Mouse (Mus musculus): Measurements from ENCODE around the gene Rad51b. TPM values are rescaled to one million over a fixed set of nuclear protein-coding genes. Genes with fewer than 3 reads are reported as not detected.
A peak's percentile ranks its signal among the peaks of the same experiment; 100 is the strongest.

The Rad51b gene
- polyA plus RNA-seq, 1 experiment from 2014 or later, result 7.7 TPM

GRCm38 (mm10) chr12:79676251-79676650, 379.2 kb downstream of the Rad51b start:
- Histone ChIP-seq H3K4me2 (no peak overlapping the region), H3K36me3 (replicated peaks) (no peaks in the 10 kb centered on the region), H3K9me3 (no peaks in the 10 kb centered on the region), H3K27me3 (no peaks in the 10 kb centered on the region), H3K9ac (no peak overlapping the region), H3K27ac (no peak overlapping the region), H3K4me1 (peaks cover 16% of the 10 kb centered on the region), H3K4me3 (replicated peaks) (no peak overlapping the region)
- 92% methylated on average over 6 of the region's 6 CpGs for WGBS
- ATAC-seq (ENCODE audit: low FRiP score), result no peak

DNA sequence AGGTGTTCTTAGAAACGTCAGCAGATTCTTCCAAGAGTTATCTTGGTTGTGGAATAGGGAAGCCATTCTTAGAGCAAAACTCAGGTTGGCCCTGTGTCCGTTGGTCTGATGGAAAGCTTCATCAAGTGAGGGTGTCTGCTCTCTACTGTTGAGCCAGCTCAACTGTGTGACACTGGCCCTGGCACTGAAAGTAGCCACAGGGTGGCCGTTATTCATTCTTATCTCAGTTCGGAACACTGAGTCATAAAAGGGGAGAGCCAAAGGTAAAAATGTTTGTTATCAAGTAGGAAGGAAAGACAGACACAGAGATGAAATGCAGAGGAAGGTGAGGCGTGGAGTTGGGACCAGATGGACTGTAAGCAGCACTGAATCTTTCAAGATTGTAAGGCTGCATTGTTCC, 379.8 kb downstream of the Rad51b start:
- no peaks in the 10 kb centered on the region for H3K9me3 ChIP-seq
- H3K9ac ChIP-seq, result no peak overlapping the region
- no peaks in the 10 kb centered on the region for H3K36me3 ChIP-seq (replicated peaks)
- no peak for ATAC-seq (ENCODE audit: low FRiP score)
- peaks cover 19% of the 10 kb centered on the region for H3K4me1 ChIP-seq
- WGBS, result 84% methylated on average over 5 of the region's 5 CpGs
- no peak overlapping the region for H3K4me3 ChIP-seq (replicated peaks)
- H3K27me3 ChIP-seq, result no peaks in the 10 kb centered on the region
- no peak overlapping the region for H3K27ac ChIP-seq
- H3K4me2 ChIP-seq, result no peak overlapping the region

- Histone ChIP-seq H3K4me1 (peaks cover 19% of the 10 kb centered on the region), H3K27ac (peak overlapping the region; percentile 70; the same call in 1 of the 2 replicates), H3K9ac (no peak overlapping the region), H3K4me3 (replicated peaks) (no peak overlapping the region), H3K9me3 (no peaks in the 10 kb centered on the region), H3K4me2 (no peak overlapping the region), H3K36me3 (replicated peaks) (no peaks in the 10 kb centered on the region), H3K27me3 (no peaks in the 10 kb centered on the region)
- ATAC-seq (ENCODE audit: low FRiP score), result no peak
- WGBS, result 73% methylated on average over 11 of the region's 11 CpGs
Observed at GRCm38 (mm10) chr12:79679251-79679901, 382.3 kb downstream of the Rad51b start.

GRCm38 (mm10) chr12:79679941-79680697, 383.0 kb downstream of the Rad51b start:
- H3K36me3 ChIP-seq (replicated peaks), result no peaks in the 10 kb centered on the region
- H3K4me2 ChIP-seq, result no peak overlapping the region
- H3K9me3 ChIP-seq, result no peaks in the 10 kb centered on the region
- WGBS, result 67% methylated on average over 9 of the region's 9 CpGs
- H3K4me3 ChIP-seq (replicated peaks), result no peak overlapping the region
- H3K27me3 ChIP-seq, result no peaks in the 10 kb centered on the region
- peak overlapping the region; percentile 70 for H3K27ac ChIP-seq
- peaks cover 19% of the 10 kb centered on the region for H3K4me1 ChIP-seq
- ATAC-seq (ENCODE audit: low FRiP score), result no peak
- no peak overlapping the region for H3K9ac ChIP-seq

GRCm38 (mm10) chr12:79680698-79681072, 383.6 kb downstream of the Rad51b start:
- Histone ChIP-seq H3K9ac (no peak overlapping the region), H3K36me3 (replicated peaks) (no peaks in the 10 kb centered on the region), H3K4me1 (peaks cover 19% of the 10 kb centered on the region), H3K27ac (peak overlapping the region; percentile 70), H3K4me2 (no peak overlapping the region), H3K27me3 (no peaks in the 10 kb centered on the region), H3K4me3 (replicated peaks) (no peak overlapping the region), H3K9me3 (no peaks in the 10 kb centered on the region)
- no peak for ATAC-seq (ENCODE audit: low FRiP score)
- WGBS, result 45% methylated on average over 3 of the region's 3 CpGs

DNA sequence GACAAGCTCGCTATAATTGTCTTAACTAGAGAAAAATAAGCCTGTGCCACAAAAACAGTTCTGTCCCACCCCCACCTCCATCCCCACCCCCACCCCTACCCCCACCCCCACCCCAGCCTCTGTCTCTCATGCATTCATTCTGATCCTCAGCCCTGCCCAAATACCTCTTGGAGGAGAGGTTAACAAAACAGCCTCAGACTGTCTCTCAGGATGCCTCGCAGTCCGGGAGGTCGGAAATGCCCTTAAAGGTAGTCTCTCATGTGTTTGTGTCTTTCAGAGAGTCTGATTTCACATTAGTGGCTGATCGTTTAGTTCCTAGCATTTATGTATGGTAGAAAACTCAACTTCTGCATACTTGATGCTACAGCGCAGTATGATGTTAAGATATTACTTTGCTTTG, 384.5 kb downstream of the Rad51b start:
- Histone ChIP-seq H3K36me3 (replicated peaks) (no peaks in the 10 kb centered on the region), H3K27ac (no peak overlapping the region), H3K4me1 (peaks cover 20% of the 10 kb centered on the region), H3K4me3 (replicated peaks) (no peak overlapping the region), H3K9me3 (no peaks in the 10 kb centered on the region), H3K27me3 (no peaks in the 10 kb centered on the region), H3K9ac (no peak overlapping the region), H3K4me2 (no peak overlapping the region)
- no peak for ATAC-seq (ENCODE audit: low FRiP score)
- 82% methylated on average over 6 of the region's 6 CpGs for WGBS

DNA sequence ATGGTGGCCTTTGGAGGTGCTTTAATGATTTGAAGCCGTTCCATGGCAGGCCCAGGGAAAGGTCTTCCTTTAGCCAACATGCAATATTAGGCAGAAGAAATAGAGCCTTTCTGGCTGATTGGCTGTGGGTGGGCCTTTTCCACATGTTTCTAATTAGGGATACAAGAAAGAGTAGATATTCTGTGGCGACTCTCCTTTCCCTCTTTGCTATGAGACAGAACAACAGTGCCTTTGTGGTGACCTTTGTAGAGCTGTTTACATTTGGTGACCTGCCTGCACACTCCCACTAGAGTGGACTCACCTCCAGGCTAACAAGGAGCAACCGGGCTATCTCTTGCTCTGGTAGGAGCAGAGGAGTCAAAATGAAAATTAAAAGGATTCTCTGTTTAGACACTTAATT, 386.3 kb downstream of the Rad51b start:
- WGBS, result 59% methylated on average over 3 of the region's 3 CpGs

GRCm38 (mm10) chr12:79683759-79684158, 386.7 kb downstream of the Rad51b start:
- Histone ChIP-seq H3K4me1 (peaks cover 32% of the 10 kb centered on the region), H3K9me3 (no peaks in the 10 kb centered on the region), H3K36me3 (replicated peaks) (no peaks in the 10 kb centered on the region), H3K9ac (no peak overlapping the region), H3K4me2 (no peak overlapping the region), H3K27ac (no peak overlapping the region), H3K4me3 (replicated peaks) (no peak overlapping the region), H3K27me3 (no peaks in the 10 kb centered on the region)
- 78% methylated on average over 4 of the region's 4 CpGs for WGBS
- no peak for ATAC-seq (ENCODE audit: low FRiP score)

More for the DNA sequence above, 386.3 kb downstream of the Rad51b start:
- no peak for ATAC-seq (ENCODE audit: low FRiP score)
- Histone ChIP-seq H3K27me3 (no peaks in the 10 kb centered on the region), H3K4me1 (peaks cover 32% of the 10 kb centered on the region), H3K27ac (no peak overlapping the region), H3K4me3 (replicated peaks) (no peak overlapping the region), H3K36me3 (replicated peaks) (no peaks in the 10 kb centered on the region), H3K4me2 (no peak overlapping the region), H3K9ac (no peak overlapping the region), H3K9me3 (no peaks in the 10 kb centered on the region)

DNA sequence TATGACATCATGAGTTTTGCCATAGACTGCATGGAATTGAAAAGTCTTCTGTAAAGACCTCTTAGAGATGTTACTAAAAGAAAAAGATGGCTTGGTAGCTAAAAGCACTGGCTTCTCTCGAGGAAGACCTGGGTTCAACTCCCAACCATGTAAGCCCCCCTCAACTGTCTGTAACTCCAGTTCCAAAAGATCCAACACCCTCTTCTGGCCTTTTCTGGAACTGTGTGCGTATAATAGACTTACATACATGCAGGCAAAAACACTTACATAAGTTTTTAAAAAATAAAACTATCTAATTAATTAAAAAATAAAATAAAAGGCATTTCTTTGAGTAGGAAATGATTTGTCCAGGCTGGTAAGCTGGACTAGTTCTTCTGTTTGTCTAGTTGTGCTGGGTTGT, 387.3 kb downstream of the Rad51b start:
- Histone ChIP-seq H3K4me2 (no peak overlapping the region), H3K4me1 (peaks cover 32% of the 10 kb centered on the region), H3K27ac (no peak overlapping the region), H3K27me3 (no peaks in the 10 kb centered on the region), H3K9me3 (no peaks in the 10 kb centered on the region), H3K9ac (no peak overlapping the region), H3K36me3 (replicated peaks) (no peaks in the 10 kb centered on the region), H3K4me3 (replicated peaks) (no peak overlapping the region)
- no peak for ATAC-seq (ENCODE audit: low FRiP score)
- WGBS, result 93% methylated on average over 2 of the region's 2 CpGs

- Histone ChIP-seq H3K27ac (no peak overlapping the region), H3K9ac (no peak overlapping the region), H3K9me3 (no peaks in the 10 kb centered on the region), H3K36me3 (replicated peaks) (no peaks in the 10 kb centered on the region), H3K27me3 (peaks cover 4% of the 10 kb centered on the region; the same call in 1 of the 2 replicates), H3K4me1 (peaks cover 13% of the 10 kb centered on the region), H3K4me3 (replicated peaks) (no peak overlapping the region), H3K4me2 (no peak overlapping the region)
- WGBS, result 52% methylated on average over 9 of the region's 9 CpGs
- no peak for ATAC-seq (ENCODE audit: low FRiP score)
Observed at GRCm38 (mm10) chr12:79686594-79687325, 389.7 kb downstream of the Rad51b start.

GRCm38 (mm10) chr12:79687683-79688386, 390.8 kb downstream of the Rad51b start:
- Histone ChIP-seq H3K4me3 (replicated peaks) (no peak overlapping the region), H3K4me2 (no peak overlapping the region), H3K4me1 (peaks cover 13% of the 10 kb centered on the region), H3K9me3 (no peaks in the 10 kb centered on the region), H3K27ac (no peak overlapping the region), H3K27me3 (peaks cover 4% of the 10 kb centered on the region; the same call in 1 of the 2 replicates), H3K36me3 (replicated peaks) (no peaks in the 10 kb centered on the region), H3K9ac (no peak overlapping the region)
- ATAC-seq (ENCODE audit: low FRiP score), result no peak
- 69% methylated on average over 7 of the region's 7 CpGs for WGBS

DNA sequence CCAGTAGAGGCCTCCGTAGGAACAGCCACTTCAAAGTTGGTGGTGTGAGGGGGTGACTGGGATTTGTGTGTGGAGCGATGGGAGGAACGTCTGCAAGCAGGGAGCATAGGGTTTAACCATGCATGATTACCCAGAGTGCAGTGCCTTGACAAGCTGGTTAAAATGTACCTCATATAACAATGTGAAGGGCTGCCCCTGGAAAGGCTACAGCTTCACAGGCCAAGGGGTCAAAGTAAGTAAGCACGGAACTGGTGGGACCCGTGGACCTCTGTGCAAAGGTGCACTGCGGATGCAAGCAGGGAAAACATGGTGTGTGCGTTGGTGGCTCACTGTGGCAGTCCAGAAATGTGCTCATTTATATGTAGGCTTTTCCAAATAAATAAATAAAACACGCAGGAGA, 392.2 kb downstream of the Rad51b start:
- no peaks in the 10 kb centered on the region for H3K9me3 ChIP-seq
- no peaks in the 10 kb centered on the region for H3K36me3 ChIP-seq (replicated peaks)
- no peak overlapping the region for H3K4me2 ChIP-seq
- no peak overlapping the region for H3K4me3 ChIP-seq (replicated peaks)
- 86% methylated on average over 8 of the region's 8 CpGs for WGBS
- no peak for ATAC-seq (ENCODE audit: low FRiP score)
- H3K27me3 ChIP-seq, result peaks cover 4% of the 10 kb centered on the region; the same call in 1 of the 2 replicates
- H3K4me1 ChIP-seq, result peaks cover 13% of the 10 kb centered on the region
- no peak overlapping the region for H3K9ac ChIP-seq
- no peak overlapping the region for H3K27ac ChIP-seq

Data from forebrain, embryonic 12.5 days (tissue).